Mouse (Mus musculus) lung, postnatal 14 days (tissue): Measurements from ENCODE around the gene Gpc5.

ENCODE experiments used
- DNase-seq: peaks from one replicate; pipeline ENCODE4 v3.0.0; 2021

Gpc5 gene

GRCm38 (mm10) chr14:115371131-115371530 is 279.1 kb downstream of the Gpc5 start:
- DNase-seq, result peak; percentile 42

GRCm38 (mm10) chr14:115391831-115392230 is 299.8 kb downstream of the Gpc5 start:
- no peak for DNase-seq

GRCm38 (mm10) chr14:115392894-115393524 is 301.0 kb downstream of the Gpc5 start:
- DNase-seq, result peak; percentile 39

- DNase-seq, result no peak
Measured at GRCm38 (mm10) chr14:115406596-115406995, 314.6 kb downstream of the Gpc5 start.

- no peak for DNase-seq
Measured at GRCm38 (mm10) chr14:115407309-115407930, 315.4 kb downstream of the Gpc5 start.

GRCm38 (mm10) chr14:115410881-115411280 is 318.9 kb downstream of the Gpc5 start:
- no peak for DNase-seq

- no peak for DNase-seq
Measured at GRCm38 (mm10) chr14:115411513-115412174, 319.6 kb downstream of the Gpc5 start.

- DNase-seq, result no peak
Measured at GRCm38 (mm10) chr14:115412821-115413220, 320.8 kb downstream of the Gpc5 start.

GRCm38 (mm10) chr14:115413429-115413828 is 321.4 kb downstream of the Gpc5 start:
- no peak for DNase-seq

GRCm38 (mm10) chr14:115414545-115414944 is 322.5 kb downstream of the Gpc5 start:
- no peak for DNase-seq

GRCm38 (mm10) chr14:115431967-115432366 is 340.0 kb downstream of the Gpc5 start:
- no peak for DNase-seq

- DNase-seq, result no peak
Measured at GRCm38 (mm10) chr14:115432368-115432767, 340.4 kb downstream of the Gpc5 start.

GRCm38 (mm10) chr14:115436617-115437016 is 344.6 kb downstream of the Gpc5 start:
- DNase-seq, result no peak

GRCm38 (mm10) chr14:115444789-115445770 is 353.1 kb downstream of the Gpc5 start:
- no peak for DNase-seq

GRCm38 (mm10) chr14:115450938-115451337 is 358.9 kb downstream of the Gpc5 start:
- DNase-seq, result no peak

GRCm38 (mm10) chr14:115467960-115468359 is 375.9 kb downstream of the Gpc5 start:
- no peak for DNase-seq

GRCm38 (mm10) chr14:115475234-115475633 is 383.2 kb downstream of the Gpc5 start:
- DNase-seq, result peak; percentile 9

GRCm38 (mm10) chr14:115477360-115477759 is 385.3 kb downstream of the Gpc5 start:
- DNase-seq, result no peak

GRCm38 (mm10) chr14:115485090-115485489 is 393.1 kb downstream of the Gpc5 start:
- no peak for DNase-seq

GRCm38 (mm10) chr14:115500794-115501193 is 408.8 kb downstream of the Gpc5 start:
- no peak for DNase-seq

- no peak for DNase-seq
Measured at GRCm38 (mm10) chr14:115546516-115547282, 454.7 kb downstream of the Gpc5 start.

GRCm38 (mm10) chr14:115551996-115552395 is 460.0 kb downstream of the Gpc5 start:
- DNase-seq, result no peak
